Mouse (Mus musculus) ES-E14 (cell line): ENCODE results near the gene Agap1. TPM values are rescaled to one million over a fixed set of nuclear protein-coding genes. Genes with fewer than 3 reads are reported as not detected.

Experiments used
- DNase-seq: peaks from one replicate; pipeline ENCODE4 v3.0.0-alpha.2; 2013; ENCODE audit warnings: low read depth, low spot score
- H3K27ac ChIP-seq: 2 replicates; pipeline ENCODE4 v1.5.1; 2012; ENCODE audit warnings: low read depth, mild to moderate bottlenecking, low read length, moderate library complexity, mixed read lengths; ENCODE audit not compliant: poor library complexity, insufficient read depth, severe bottlenecking
- H3K36me3 ChIP-seq: 2 replicates; pipeline ENCODE4 v1.6.1; 2012; ENCODE audit warnings: mild to moderate bottlenecking, low read length, moderate library complexity, mixed read lengths; ENCODE audit not compliant: control insufficient read depth, poor library complexity, insufficient read depth, severe bottlenecking
- H3K4me1 ChIP-seq, 2 experiments: fragments of 150-350 bp in 1 of 2; sonication (generic) in 1 of 2; 2 replicates each; pipeline ENCODE4 v1.6.1; 2012; ENCODE audit warnings: low read length in 2 of 2, mild to moderate bottlenecking in 1 of 2, mixed read lengths in 1 of 2; ENCODE audit not compliant: control insufficient read depth in 2 of 2, insufficient read depth in 2 of 2, poor library complexity in 1 of 2
- H3K4me3 ChIP-seq, 2 experiments: fragments of 150-350 bp in 1 of 2; sonication (generic) in 1 of 2; 2 replicates each; pipeline ENCODE4 v1.5.1; 2012; ENCODE audit warnings: low read length in 2 of 2, low read depth in 1 of 2, mild to moderate bottlenecking in 1 of 2, mixed read lengths in 1 of 2; ENCODE audit not compliant: insufficient read depth in 1 of 2, poor library complexity in 1 of 2, severe bottlenecking in 1 of 2
- H3K9ac ChIP-seq: 2 replicates; pipeline ENCODE4 v1.6.1; 2012; ENCODE audit warnings: low read depth, mild to moderate bottlenecking, low read length, mixed read lengths; ENCODE audit not compliant: poor library complexity, insufficient read depth, severe bottlenecking
- H3K9me3 ChIP-seq: fragments of 150-350 bp; sonication (generic); 2 replicates; pipeline ENCODE4 v1.6.1; 2012; ENCODE audit warnings: low read depth, mild to moderate bottlenecking, low read length; ENCODE audit not compliant: control insufficient read depth, insufficient read depth
- CHD2 ChIP-seq: IDR thresholded peaks from 2 replicates; pipeline ENCODE4 v1.6.1; 2014; ENCODE audit warnings: mild to moderate bottlenecking, low read depth, low read length, inconsistent platforms
- HCFC1 ChIP-seq: IDR thresholded peaks from 2 replicates; pipeline ENCODE4 v1.6.1; 2012; ENCODE audit warnings: low read length, inconsistent platforms, borderline replicate concordance; ENCODE audit not compliant: insufficient read depth
- MAFK ChIP-seq: IDR thresholded peaks from 2 replicates; pipeline ENCODE4 v1.6.1; 2014; ENCODE audit warnings: mild to moderate bottlenecking, low read depth, low read length, inconsistent platforms; ENCODE audit not compliant: insufficient read depth
- ZC3H11A ChIP-seq: IDR thresholded peaks from 2 replicates; pipeline ENCODE4 v1.6.1; 2012; ENCODE audit warnings: low read depth, mild to moderate bottlenecking, inconsistent platforms, low read length, borderline replicate concordance
- ZNF384 ChIP-seq: IDR thresholded peaks from 2 replicates; pipeline ENCODE4 v1.6.1; 2012; ENCODE audit warnings: low read depth, low read length, inconsistent platforms
- in situ Hi-C, 2 experiments: fragments of 600-800 bp; cut with MboI; formaldehyde crosslinking; loops; one replicate each; pipeline ENCODE4 v1.15.1; 2025; ENCODE audit warnings: low sequenced_read_pairs in 2 of 2, inconsistent platforms in 1 of 2; ENCODE audit not compliant: unreplicated experiment in 2 of 2
- total RNA-seq: library from RNA; depleted of rRNA; stranded (reverse); fragments of 300-350 nt; gene quantifications from 2 replicates; pipeline ENCODE4 v1.2.3, GENCODE M21; 2012

The Agap1 gene
- total RNA-seq, 1 experiment = 19.8 TPM

DNA sequence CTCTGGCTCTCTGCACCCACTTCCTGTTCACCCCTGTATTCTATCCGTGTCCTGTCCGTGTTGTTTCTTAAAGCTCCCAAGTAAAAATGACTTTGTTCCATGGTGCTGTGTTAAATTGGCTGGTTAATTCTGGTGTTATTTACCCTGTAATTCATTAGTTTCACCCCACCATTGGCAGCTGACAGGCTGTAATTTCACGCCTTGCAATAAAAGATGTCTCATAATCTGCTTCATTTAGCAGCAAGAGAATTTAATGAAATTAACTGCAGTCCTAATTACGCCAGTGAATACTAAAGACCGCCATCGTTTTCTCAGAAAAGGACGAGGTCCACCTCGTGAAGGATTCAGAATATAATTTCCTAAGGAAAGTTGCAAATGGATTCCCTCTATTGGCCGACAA is 245.6 kb downstream of the Agap1 start:
- Histone ChIP-seq H3K4me1 (no peaks in the 10 kb centered on the region), H3K9me3 (no peaks in the 10 kb centered on the region), H3K4me3 (no peak overlapping the region), H3K9ac (no peak overlapping the region), H3K27ac (no peak overlapping the region), H3K36me3 (peaks cover 3% of the 10 kb centered on the region; the same call in 1 of the 2 replicates)
- no peak for TF ChIP-seq HCFC1
- no peak for TF ChIP-seq ZC3H11A
- TF ChIP-seq CHD2 = no peak
- TF ChIP-seq MAFK = no peak
- TF ChIP-seq ZNF384 = no peak
- in situ Hi-C loops = no loop called here
- no peak for DNase-seq

DNA sequence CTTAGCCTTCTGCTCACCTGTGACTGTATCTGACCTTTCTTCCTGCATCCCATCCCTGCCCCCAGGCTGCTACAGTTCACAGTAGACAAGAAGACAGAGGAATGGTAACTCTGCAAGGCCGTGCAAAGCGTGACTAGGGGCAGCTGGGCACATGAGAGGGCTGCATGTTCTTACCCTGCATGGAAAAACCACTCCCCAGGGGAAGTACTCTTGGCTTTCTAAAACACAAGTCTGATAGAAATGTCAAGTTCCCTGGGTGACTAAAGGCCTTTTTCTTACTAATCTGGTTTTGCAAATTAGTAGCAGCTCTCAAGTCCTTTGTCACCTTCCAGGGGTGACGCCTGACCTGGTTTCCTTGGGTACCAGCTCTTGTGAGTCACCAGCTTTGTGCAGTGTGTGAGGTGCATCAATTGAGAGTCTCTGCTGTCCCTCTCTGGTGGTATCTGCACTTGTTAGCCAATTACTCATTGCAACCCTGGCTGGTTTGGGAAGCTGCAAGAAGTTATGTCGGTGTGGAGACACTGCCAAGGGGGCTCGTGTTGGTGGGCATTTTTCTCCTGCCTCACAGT is 246.6 kb downstream of the Agap1 start:
- Histone ChIP-seq H3K36me3 (peaks cover 3% of the 10 kb centered on the region; the same call in 1 of the 2 replicates), H3K27ac (no peak overlapping the region), H3K9ac (no peak overlapping the region), H3K9me3 (no peaks in the 10 kb centered on the region), H3K4me1 (no peaks in the 10 kb centered on the region), H3K4me3 (no peak overlapping the region)
- no peak for DNase-seq
- in situ Hi-C loops = no loop called here
- TF ChIP-seq MAFK = no peak
- no peak for TF ChIP-seq ZNF384
- TF ChIP-seq ZC3H11A = no peak
- no peak for TF ChIP-seq HCFC1
- no peak for TF ChIP-seq CHD2

DNA sequence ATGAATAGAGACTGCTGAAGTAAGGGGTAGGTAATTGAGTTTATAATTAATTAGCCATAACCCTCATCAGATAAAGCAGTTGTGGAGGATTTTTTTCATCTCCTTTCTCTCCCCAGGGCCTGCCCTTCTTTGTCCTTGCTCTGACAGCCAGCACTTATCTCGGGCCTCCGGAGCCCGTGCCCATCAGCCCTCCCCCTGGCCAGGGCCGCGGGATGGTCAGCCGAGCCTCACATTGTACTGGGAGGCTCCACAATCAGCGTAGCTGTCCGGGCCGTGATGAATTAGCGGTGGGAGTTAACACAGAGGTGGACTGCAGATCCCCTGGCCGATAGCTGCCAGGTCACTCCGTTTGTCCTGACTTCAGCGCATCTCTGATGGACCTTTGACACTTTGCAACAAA is 248.7 kb downstream of the Agap1 start:
- Histone ChIP-seq H3K9me3 (no peaks in the 10 kb centered on the region), H3K27ac (no peak overlapping the region), H3K9ac (no peak overlapping the region), H3K4me1 (no peaks in the 10 kb centered on the region), H3K4me3 (no peak overlapping the region), H3K36me3 (peaks cover 3% of the 10 kb centered on the region; the same call in 1 of the 2 replicates)
- no peak for TF ChIP-seq ZNF384
- TF ChIP-seq HCFC1 = no peak
- no peak for TF ChIP-seq ZC3H11A
- no peak for TF ChIP-seq MAFK
- TF ChIP-seq CHD2 = no peak
- in situ Hi-C loops = no loop called here
- DNase-seq = no peak

DNA sequence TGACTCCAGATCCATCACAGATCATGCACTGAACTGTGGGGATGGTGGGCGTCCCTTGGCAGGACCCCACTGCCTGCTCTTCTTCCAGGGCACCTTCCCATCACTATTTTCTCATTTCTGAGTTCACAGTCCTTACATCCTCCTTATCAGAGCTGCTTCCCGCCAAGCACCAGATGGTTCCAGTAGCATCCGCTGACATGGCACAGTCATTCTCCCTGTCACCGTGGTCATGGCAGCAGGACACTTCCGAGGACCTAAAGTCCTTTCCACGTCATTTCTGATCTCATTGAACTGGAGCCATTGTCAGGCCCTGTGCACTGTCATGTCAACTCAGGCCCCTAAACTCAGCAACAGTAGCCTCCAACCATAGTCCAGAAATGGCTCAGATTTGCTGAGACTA is 251.1 kb downstream of the Agap1 start:
- H3K27ac ChIP-seq = no peak overlapping the region
- H3K9ac ChIP-seq = no peak overlapping the region
- H3K36me3 ChIP-seq = peaks cover 3% of the 10 kb centered on the region; the same call in 1 of the 2 replicates
- TF ChIP-seq HCFC1 = no peak
- TF ChIP-seq ZNF384 = no peak
- no peak for TF ChIP-seq CHD2
- no peak for TF ChIP-seq ZC3H11A
- no peak for TF ChIP-seq MAFK
- H3K4me1 ChIP-seq = no peaks in the 10 kb centered on the region
- H3K4me3 ChIP-seq = no peak overlapping the region
- in situ Hi-C loops = no loop called here
- H3K9me3 ChIP-seq = no peaks in the 10 kb centered on the region
- no peak for DNase-seq

GRCm38 (mm10) chr1:89706862-89707261 is 252.3 kb downstream of the Agap1 start:
- Histone ChIP-seq H3K4me3 (no peak overlapping the region), H3K36me3 (peaks cover 3% of the 10 kb centered on the region; the same call in 1 of the 2 replicates), H3K9ac (no peak overlapping the region), H3K4me1 (no peaks in the 10 kb centered on the region), H3K9me3 (no peaks in the 10 kb centered on the region), H3K27ac (no peak overlapping the region)
- DNase-seq = no peak
- in situ Hi-C loops = no loop called here
- no peak for TF ChIP-seq HCFC1
- TF ChIP-seq ZC3H11A = no peak
- no peak for TF ChIP-seq CHD2
- no peak for TF ChIP-seq MAFK
- no peak for TF ChIP-seq ZNF384
